Mouse (Mus musculus): ENCODE results near the gene Dab2ip.

The Dab2ip gene

GRCm38 (mm10) chr2:35680833-35681232, 122.8 kb downstream of the Dab2ip start:
- no peak for DNase-seq (ENCODE audit: low spot score)

GRCm38 (mm10) chr2:35684005-35684404, 125.9 kb downstream of the Dab2ip start:
- no peak for DNase-seq (ENCODE audit: low spot score)

GRCm38 (mm10) chr2:35684735-35685312, 126.8 kb downstream of the Dab2ip start:
- no peak for DNase-seq (ENCODE audit: low spot score)

- DNase-seq (ENCODE audit: low spot score): no peak
These were observed 128.0 kb downstream of the Dab2ip start for GRCm38 (mm10) chr2:35686104-35686503.

GRCm38 (mm10) chr2:35687557-35688070, 129.5 kb downstream of the Dab2ip start:
- no peak for DNase-seq (ENCODE audit: low spot score)

- DNase-seq (ENCODE audit: low spot score): no peak
These were observed 130.1 kb downstream of the Dab2ip start for GRCm38 (mm10) chr2:35688121-35688520.

- no peak for DNase-seq (ENCODE audit: low spot score)
These were observed 130.5 kb downstream of the Dab2ip start for GRCm38 (mm10) chr2:35688581-35688980.

- DNase-seq (ENCODE audit: low spot score): no peak
These were observed 131.8 kb downstream of the Dab2ip start for GRCm38 (mm10) chr2:35689881-35690280.

- no peak for DNase-seq (ENCODE audit: low spot score)
These were observed 133.4 kb downstream of the Dab2ip start for GRCm38 (mm10) chr2:35691257-35692049.

GRCm38 (mm10) chr2:35692272-35692900, 134.3 kb downstream of the Dab2ip start:
- DNase-seq (ENCODE audit: low spot score): no peak

- DNase-seq (ENCODE audit: low spot score): no peak
These were observed 135.0 kb downstream of the Dab2ip start for GRCm38 (mm10) chr2:35693037-35693436.

GRCm38 (mm10) chr2:35694111-35694510, 136.0 kb downstream of the Dab2ip start:
- DNase-seq (ENCODE audit: low spot score): no peak

GRCm38 (mm10) chr2:35696193-35696541, 138.1 kb downstream of the Dab2ip start:
- no peak for DNase-seq (ENCODE audit: low spot score)

GRCm38 (mm10) chr2:35696542-35697391, 138.7 kb downstream of the Dab2ip start:
- no peak for DNase-seq (ENCODE audit: low spot score)

GRCm38 (mm10) chr2:35697768-35698167, 139.7 kb downstream of the Dab2ip start:
- DNase-seq (ENCODE audit: low spot score): no peak

- no peak for DNase-seq (ENCODE audit: low spot score)
These were observed 142.9 kb downstream of the Dab2ip start for GRCm38 (mm10) chr2:35700966-35701365.

GRCm38 (mm10) chr2:35702001-35702400, 143.9 kb downstream of the Dab2ip start:
- no peak for DNase-seq (ENCODE audit: low spot score)

GRCm38 (mm10) chr2:35702608-35703007, 144.5 kb downstream of the Dab2ip start:
- DNase-seq (ENCODE audit: low spot score): no peak

- no peak for DNase-seq (ENCODE audit: low spot score)
These were observed 145.2 kb downstream of the Dab2ip start for GRCm38 (mm10) chr2:35703241-35703640.

GRCm38 (mm10) chr2:35712611-35713010, 154.5 kb downstream of the Dab2ip start:
- DNase-seq (ENCODE audit: low spot score): no peak

GRCm38 (mm10) chr2:35713460-35713859, 155.4 kb downstream of the Dab2ip start:
- no peak for DNase-seq (ENCODE audit: low spot score)

GRCm38 (mm10) chr2:35714742-35715167, 156.7 kb downstream of the Dab2ip start:
- no peak for DNase-seq (ENCODE audit: low spot score)
